Mouse (Mus musculus) limb, embryonic 14.5 days (tissue): Measurements from ENCODE around the gene Trpv1. TPM values are rescaled to one million over a fixed set of nuclear protein-coding genes. Genes with fewer than 3 reads are reported as not detected.

Source experiments
- ATAC-seq: fragments of 200-750 bp; cut with Nextera tagmentation; 2 replicates; pipeline ENCODE4 v1.8.0; 2017; ENCODE audit warnings: low read depth, moderate number of reproducible peaks, moderate TSS enrichment; ENCODE audit not compliant: low FRiP score
- DNase-seq: peaks from one replicate; pipeline ENCODE4 v3.0.0-alpha.2; 2015; ENCODE audit warnings: low spot score
- H3K27ac ChIP-seq: fragments of 300-500 bp; sonication (generic); replicated peaks from 2 replicates; pipeline ENCODE4 v1.5.1; 2014; ENCODE audit warnings: low read depth, mild to moderate bottlenecking, low read length, moderate library complexity, mixed read lengths
- H3K27me3 ChIP-seq: fragments of 300-500 bp; sonication (generic); 2 replicates; pipeline ENCODE4 v1.6.1; 2014; ENCODE audit warnings: low read length, mixed read lengths; ENCODE audit not compliant: control insufficient read depth, insufficient read depth
- H3K36me3 ChIP-seq: fragments of 300-500 bp; sonication (generic); 2 replicates; pipeline ENCODE4 v1.6.1; 2014; ENCODE audit warnings: mild to moderate bottlenecking, low read length, moderate library complexity, mixed read lengths; ENCODE audit not compliant: control insufficient read depth, insufficient read depth
- H3K4me1 ChIP-seq: fragments of 300-500 bp; sonication (generic); 2 replicates; pipeline ENCODE4 v1.6.1; 2014; ENCODE audit warnings: antibody characterized with exemption, low read length, mixed read lengths; ENCODE audit not compliant: control insufficient read depth, insufficient read depth
- H3K4me2 ChIP-seq: fragments of 300-500 bp; sonication (generic); replicated peaks from 2 replicates; pipeline ENCODE4 v1.6.1; 2014; ENCODE audit warnings: low read depth, mild to moderate bottlenecking, low read length, moderate library complexity; ENCODE audit not compliant: severe bottlenecking
- H3K4me3 ChIP-seq: fragments of 300-500 bp; sonication (generic); replicated peaks from 2 replicates; pipeline ENCODE4 v1.5.1; 2014; ENCODE audit warnings: low read length
- H3K9ac ChIP-seq: fragments of 300-500 bp; sonication (generic); 2 replicates; pipeline ENCODE4 v1.6.1; 2014; ENCODE audit warnings: mild to moderate bottlenecking, low read depth, low read length, moderate library complexity; ENCODE audit not compliant: severe bottlenecking
- H3K9me3 ChIP-seq: fragments of 300-500 bp; sonication (generic); 2 replicates; pipeline ENCODE4 v1.6.1; 2016; ENCODE audit warnings: low read length; ENCODE audit not compliant: control insufficient read depth
- POLR2A ChIP-seq: fragments of 200-500 bp; IDR thresholded peaks from 2 replicates; pipeline ENCODE4 v1.8.0; 2012; ENCODE audit warnings: inconsistent platforms, mild to moderate bottlenecking, moderate library complexity, borderline replicate concordance; ENCODE audit not compliant: insufficient read depth, insufficient read length; ENCODE audit errors: extremely low read depth
- WGBS: fragments of 180-500 bp; shearing (Covaris S2); extraction: QIAGEN DNeasy Blood & Tissue Kit; methylation state at CpG from one replicate; pipeline ENCODE4 v1.1.7; 2014; 5-methylcytosine and 5-hydroxymethylcytosine counted together
- polyA plus RNA-seq, 2 experiments: library from polyadenylated mRNA; depleted of rRNA in 1 of 2; stranded (reverse) in 1 of 2; unstranded in 1 of 2; fragments of >200 nt; fragmentation: Nextera tagmentation in 1 of 2; extraction: Ambion mirVana in 1 of 2; gene quantifications; 2 replicates each; pipeline versions ENCODE4 v1.2.1 to v1.2.3; 2012 to 2014

The Trpv1 gene
- polyA plus RNA-seq, 2 experiments = 0.20 TPM; not detected in 1

- Histone ChIP-seq H3K9ac (no peak overlapping the region), H3K4me2 (no peak overlapping the region)
- TF ChIP-seq POLR2A = no peak
These were observed 46.6 kb downstream of the Trpv1 start for GRCm38 (mm10) chr11:73280710-73281109.

GRCm38 (mm10) chr11:73281528-73282027 is 47.5 kb downstream of the Trpv1 start:
- no peaks in the 10 kb centered on the region for H3K9me3 ChIP-seq
- ATAC-seq = peak; percentile 81
- no peaks in the 10 kb centered on the region for H3K36me3 ChIP-seq
- peak; percentile 63 for DNase-seq
- H3K9ac ChIP-seq = peak overlapping the region; percentile 45
- no peak overlapping the region for H3K27ac ChIP-seq
- no peaks in the 10 kb centered on the region; the same call in 1 of the 2 replicates for H3K4me1 ChIP-seq
- 3% methylated on average over 16 of the region's 16 CpGs for WGBS
- no peaks in the 10 kb centered on the region for H3K27me3 ChIP-seq
- no peak for TF ChIP-seq POLR2A
- peak overlapping the region; percentile 48 for H3K4me2 ChIP-seq
- H3K4me3 ChIP-seq = peak overlapping the region; percentile 28

More at GRCm38 (mm10) chr11:73280710-73281109, 46.6 kb downstream of the Trpv1 start:
- DNase-seq = no peak
- WGBS = 36% methylated on average over 5 of the region's 5 CpGs
- H3K27ac ChIP-seq = no peak overlapping the region
- H3K4me1 ChIP-seq = no peaks in the 10 kb centered on the region; the same call in 1 of the 2 replicates
- no peaks in the 10 kb centered on the region for H3K9me3 ChIP-seq
- ATAC-seq = no peak
- H3K36me3 ChIP-seq = no peaks in the 10 kb centered on the region
- no peaks in the 10 kb centered on the region for H3K27me3 ChIP-seq
- no peak overlapping the region for H3K4me3 ChIP-seq

DNA sequence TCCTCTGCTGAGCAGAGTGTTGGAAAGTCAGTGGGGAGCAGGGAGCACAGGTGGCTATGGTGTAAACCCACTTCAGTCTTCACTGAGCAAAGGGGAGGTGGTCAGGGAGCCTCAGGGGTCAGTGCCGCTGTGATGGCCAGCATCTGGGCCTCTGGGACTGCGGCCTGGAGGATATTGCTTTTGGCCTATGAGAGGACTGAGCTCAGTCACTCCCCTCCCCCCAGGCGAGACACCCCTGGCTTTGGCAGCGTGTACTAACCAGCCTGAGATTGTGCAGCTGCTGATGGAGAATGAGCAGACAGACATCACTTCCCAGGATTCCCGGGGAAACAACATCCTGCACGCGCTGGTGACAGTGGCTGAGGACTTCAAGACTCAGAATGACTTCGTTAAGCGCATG is 49.3 kb downstream of the Trpv1 start:
- H3K9ac ChIP-seq = no peak overlapping the region
- H3K36me3 ChIP-seq = no peaks in the 10 kb centered on the region
- no peaks in the 10 kb centered on the region for H3K27me3 ChIP-seq
- H3K4me2 ChIP-seq = no peak overlapping the region
- no peak for DNase-seq
- H3K4me1 ChIP-seq = no peaks in the 10 kb centered on the region; the same call in 1 of the 2 replicates
- no peak overlapping the region for H3K4me3 ChIP-seq
- no peak overlapping the region for H3K27ac ChIP-seq
- TF ChIP-seq POLR2A = no peak
- H3K9me3 ChIP-seq = no peaks in the 10 kb centered on the region
- ATAC-seq = no peak
- WGBS = 65% methylated on average over 9 of the region's 9 CpGs

GRCm38 (mm10) chr11:73283926-73284325 is 49.8 kb downstream of the Trpv1 start:
- Histone ChIP-seq H3K4me2 (no peak overlapping the region), H3K27me3 (no peaks in the 10 kb centered on the region), H3K4me1 (no peaks in the 10 kb centered on the region; the same call in 1 of the 2 replicates), H3K27ac (no peak overlapping the region), H3K9me3 (no peaks in the 10 kb centered on the region), H3K4me3 (no peak overlapping the region), H3K9ac (no peak overlapping the region), H3K36me3 (no peaks in the 10 kb centered on the region)
- 40% methylated on average over 1 of the region's 1 CpGs for WGBS
- no peak for ATAC-seq
- no peak for TF ChIP-seq POLR2A
- no peak for DNase-seq

GRCm38 (mm10) chr11:73284351-73284750 is 50.3 kb downstream of the Trpv1 start:
- H3K4me3 ChIP-seq = no peak overlapping the region
- H3K9ac ChIP-seq = no peak overlapping the region
- no peak for DNase-seq
- TF ChIP-seq POLR2A = no peak
- no peak overlapping the region for H3K4me2 ChIP-seq
- no peak for ATAC-seq
- H3K4me1 ChIP-seq = no peaks in the 10 kb centered on the region; the same call in 1 of the 2 replicates
- H3K27me3 ChIP-seq = no peaks in the 10 kb centered on the region
- no peaks in the 10 kb centered on the region for H3K36me3 ChIP-seq
- H3K27ac ChIP-seq = no peak overlapping the region
- no peaks in the 10 kb centered on the region for H3K9me3 ChIP-seq

GRCm38 (mm10) chr11:73289621-73290020 is 55.5 kb downstream of the Trpv1 start:
- 80% methylated on average over 1 of the region's 1 CpGs for WGBS
- no peak for DNase-seq
- no peaks in the 10 kb centered on the region for H3K9me3 ChIP-seq
- H3K4me2 ChIP-seq = no peak overlapping the region
- no peak for TF ChIP-seq POLR2A
- H3K4me1 ChIP-seq = no peaks in the 10 kb centered on the region
- H3K27ac ChIP-seq = no peak overlapping the region
- no peak for ATAC-seq
- H3K36me3 ChIP-seq = no peaks in the 10 kb centered on the region
- H3K9ac ChIP-seq = no peak overlapping the region
- H3K4me3 ChIP-seq = no peak overlapping the region
- H3K27me3 ChIP-seq = no peaks in the 10 kb centered on the region
